Mouse (Mus musculus): ENCODE results near the gene Nudt3. TPM values are rescaled to one million over a fixed set of nuclear protein-coding genes. Genes with fewer than 3 reads are reported as not detected.
"Not testable (repeated sequence)": the region's sequence is repeated elsewhere in the genome, so short reads cannot be mapped to it uniquely, and the experiment has no call there.

Gene Nudt3
- total RNA-seq (2017): 74.6 to 166 TPM (median 113 TPM) in 3 replicates

- peak; percentile 77 for ATAC-seq (replicated peaks; ENCODE audit: insufficient number of reproducible peaks, low FRiP score, low TSS enrichment, poor library complexity, severe bottlenecking)
These were observed at the start of gene Nudt3 for GRCm38 (mm10) chr17:27623360-27624326. Nudt3 (minus strand) TSS chr17:27623495.

- no peak for ATAC-seq (replicated peaks; ENCODE audit: insufficient number of reproducible peaks, low FRiP score, low TSS enrichment, poor library complexity, severe bottlenecking)
These were observed 48.4 kb upstream of the Nudt3 start for GRCm38 (mm10) chr17:27671720-27672119.

GRCm38 (mm10) chr17:27658767-27659166, 35.5 kb upstream of the Nudt3 start:
- no peak for ATAC-seq (replicated peaks; ENCODE audit: insufficient number of reproducible peaks, low FRiP score, low TSS enrichment, poor library complexity, severe bottlenecking)

- ATAC-seq (replicated peaks; ENCODE audit: insufficient number of reproducible peaks, low FRiP score, low TSS enrichment, poor library complexity, severe bottlenecking): no peak
These were observed 33.8 kb upstream of the Nudt3 start for GRCm38 (mm10) chr17:27657123-27657522.

- no peak for ATAC-seq (replicated peaks; ENCODE audit: insufficient number of reproducible peaks, low FRiP score, low TSS enrichment, poor library complexity, severe bottlenecking)
These were observed 33.1 kb upstream of the Nudt3 start for GRCm38 (mm10) chr17:27656414-27656813.

DNA sequence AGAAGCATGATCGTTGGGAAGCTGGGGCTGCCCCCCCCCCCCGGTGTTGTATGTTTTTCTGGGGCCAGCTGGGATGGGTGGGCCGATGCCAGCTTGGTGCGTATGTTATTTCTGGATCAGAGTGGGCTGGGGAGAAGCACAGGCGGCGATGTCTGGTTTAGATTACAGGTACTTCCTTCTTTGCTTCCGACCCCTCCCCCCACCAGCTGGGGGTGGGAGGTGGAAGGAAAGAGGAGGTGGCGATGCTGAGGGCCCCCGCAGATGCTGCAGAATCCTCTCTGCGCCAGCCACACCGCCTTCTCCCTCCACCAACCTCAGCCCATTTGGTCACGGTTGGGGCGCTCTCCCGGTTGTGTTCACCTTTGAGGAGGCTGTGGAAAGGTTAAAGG, 32.7 kb upstream of the Nudt3 start:
- ATAC-seq (replicated peaks; ENCODE audit: insufficient number of reproducible peaks, low FRiP score, low TSS enrichment, poor library complexity, severe bottlenecking): no peak

DNA sequence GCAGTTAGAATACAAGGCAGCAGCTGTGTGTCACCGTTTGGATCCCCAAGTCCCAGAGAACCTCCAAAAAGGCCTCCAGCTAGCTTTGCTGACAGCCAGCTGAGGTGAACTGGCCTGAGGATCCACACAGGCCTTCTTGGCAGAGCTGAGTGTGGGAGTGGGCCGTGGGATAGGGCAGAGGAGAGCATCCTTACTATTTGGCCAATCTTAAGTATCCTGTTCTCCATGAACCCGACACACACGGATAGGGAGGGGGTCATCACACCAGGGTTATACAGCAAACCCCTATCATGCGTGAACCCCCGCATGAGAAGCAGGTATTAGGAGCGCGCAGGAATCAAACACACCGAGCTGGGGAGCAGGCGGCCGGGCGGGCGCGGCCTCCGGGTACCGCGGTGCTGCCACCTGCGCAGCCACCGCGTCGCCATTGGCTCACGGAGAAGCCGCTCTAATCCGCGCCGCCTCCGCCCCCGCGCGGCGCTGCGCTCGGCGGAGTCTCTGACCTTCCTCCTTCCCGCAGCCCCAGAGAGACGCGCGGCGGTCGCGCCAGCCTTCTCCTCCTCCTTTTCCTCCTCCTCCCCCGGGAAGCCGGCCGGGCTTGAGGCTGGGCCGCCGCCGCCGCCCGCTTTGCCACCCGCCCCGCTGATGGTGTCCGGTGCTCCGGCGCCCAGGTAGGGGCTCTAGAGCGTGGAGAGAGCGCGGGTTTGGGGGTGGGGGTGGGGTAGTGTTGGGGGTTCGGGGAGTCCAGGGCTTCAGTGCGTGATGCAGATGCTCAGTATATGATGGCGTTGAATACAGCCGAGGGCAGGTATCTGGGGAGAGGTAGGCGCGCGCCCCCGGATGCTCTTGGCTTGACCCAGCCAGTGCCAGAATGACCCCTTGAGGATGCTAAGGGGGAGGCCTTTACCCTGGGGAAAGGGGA, 32.1 kb upstream of the Nudt3 start, which contains the start of gene Pacsin1:
Gene Pacsin1, plus strand, starts transcription at position 421 of the 922 bp plus-strand sequence.
- ATAC-seq (replicated peaks; ENCODE audit: insufficient number of reproducible peaks, low FRiP score, low TSS enrichment, poor library complexity, severe bottlenecking): no peak

GRCm38 (mm10) chr17:27653253-27653959, 30.1 kb upstream of the Nudt3 start:
- no peak for ATAC-seq (replicated peaks; ENCODE audit: insufficient number of reproducible peaks, low FRiP score, low TSS enrichment, poor library complexity, severe bottlenecking)

DNA sequence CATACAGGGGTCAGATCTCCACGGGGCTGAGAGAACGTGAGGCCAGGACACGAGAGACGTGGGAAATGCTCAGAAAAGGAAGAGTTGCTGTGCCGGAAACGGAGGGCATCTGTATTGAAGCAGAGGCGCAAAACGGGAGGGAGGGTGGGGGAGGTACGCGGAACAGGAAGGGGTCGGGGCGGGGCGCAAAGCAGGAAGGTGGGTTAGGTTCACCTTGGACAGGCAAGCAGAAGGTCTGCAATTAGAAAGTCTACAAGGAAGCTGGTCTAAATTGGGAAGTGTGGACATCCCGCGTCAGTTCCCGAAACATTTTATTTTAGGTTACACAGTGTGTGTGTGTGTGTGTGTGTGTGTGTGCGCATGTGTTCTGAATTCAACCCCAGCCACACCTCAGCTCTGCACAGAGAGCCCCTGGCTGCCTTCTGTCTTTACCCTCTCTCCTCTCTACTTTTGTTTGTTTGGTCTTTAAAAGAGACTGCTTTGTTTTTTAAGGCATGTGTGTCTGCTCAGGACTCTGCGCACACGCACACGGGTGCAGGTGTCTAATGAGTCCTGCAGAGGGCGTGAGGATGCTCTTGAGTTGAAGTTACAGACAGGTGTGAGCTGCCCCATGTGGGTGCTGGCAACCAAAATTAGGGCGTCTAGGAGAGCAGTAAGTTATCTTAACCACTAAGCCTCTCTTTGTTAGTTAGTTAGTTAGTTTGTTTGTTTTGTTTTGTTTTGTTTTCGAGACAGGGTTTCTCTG, 28.9 kb upstream of the Nudt3 start:
- ATAC-seq (replicated peaks; ENCODE audit: insufficient number of reproducible peaks, low FRiP score, low TSS enrichment, poor library complexity, severe bottlenecking): no peak

- no peak for ATAC-seq (replicated peaks; ENCODE audit: insufficient number of reproducible peaks, low FRiP score, low TSS enrichment, poor library complexity, severe bottlenecking)
These were observed 27.3 kb upstream of the Nudt3 start for GRCm38 (mm10) chr17:27650586-27650985.

GRCm38 (mm10) chr17:27650160-27650559, 26.9 kb upstream of the Nudt3 start:
- ATAC-seq (replicated peaks; ENCODE audit: insufficient number of reproducible peaks, low FRiP score, low TSS enrichment, poor library complexity, severe bottlenecking): peak; percentile 78

DNA sequence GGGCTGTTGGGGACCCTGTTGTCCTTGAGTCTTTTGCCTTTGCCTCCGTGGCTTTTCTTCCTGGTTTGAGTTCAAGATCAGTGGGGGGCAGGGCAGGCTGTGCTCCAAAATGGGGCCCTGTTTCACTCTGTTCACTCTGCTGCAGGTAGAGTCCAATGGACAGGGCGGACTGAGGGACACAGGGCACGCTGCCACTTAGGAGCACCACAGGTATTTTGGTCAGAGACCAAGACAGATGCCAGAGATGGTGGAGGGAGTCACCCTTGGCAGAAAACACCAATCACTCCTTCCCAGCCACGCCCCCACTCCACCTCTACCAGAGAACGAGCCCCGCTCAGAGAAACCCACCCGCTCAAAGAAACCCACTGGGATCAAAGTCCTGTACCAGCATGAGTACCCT, 22.5 kb upstream of the Nudt3 start:
- no peak for ATAC-seq (replicated peaks; ENCODE audit: insufficient number of reproducible peaks, low FRiP score, low TSS enrichment, poor library complexity, severe bottlenecking)

DNA sequence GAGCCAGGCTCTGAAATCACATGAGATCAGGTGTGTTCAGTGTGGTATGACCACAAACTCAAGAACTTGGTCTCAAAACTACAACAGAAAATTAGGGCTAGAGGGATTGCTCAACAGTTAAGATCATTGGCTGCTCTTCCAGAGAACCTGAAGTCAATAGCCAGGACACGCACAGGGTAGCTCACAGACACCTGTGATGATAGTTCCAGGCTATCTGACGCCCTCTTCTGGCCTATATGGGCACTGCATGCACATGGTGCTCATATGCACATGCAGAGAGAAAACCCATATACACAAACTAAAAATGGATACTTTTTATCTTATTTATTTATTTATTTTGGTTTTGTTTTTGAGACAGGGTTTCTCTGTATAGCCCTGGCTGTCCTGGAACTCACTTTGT, 21.3 kb upstream of the Nudt3 start:
- no peak for ATAC-seq (replicated peaks; ENCODE audit: insufficient number of reproducible peaks, low FRiP score, low TSS enrichment, poor library complexity, severe bottlenecking)

DNA sequence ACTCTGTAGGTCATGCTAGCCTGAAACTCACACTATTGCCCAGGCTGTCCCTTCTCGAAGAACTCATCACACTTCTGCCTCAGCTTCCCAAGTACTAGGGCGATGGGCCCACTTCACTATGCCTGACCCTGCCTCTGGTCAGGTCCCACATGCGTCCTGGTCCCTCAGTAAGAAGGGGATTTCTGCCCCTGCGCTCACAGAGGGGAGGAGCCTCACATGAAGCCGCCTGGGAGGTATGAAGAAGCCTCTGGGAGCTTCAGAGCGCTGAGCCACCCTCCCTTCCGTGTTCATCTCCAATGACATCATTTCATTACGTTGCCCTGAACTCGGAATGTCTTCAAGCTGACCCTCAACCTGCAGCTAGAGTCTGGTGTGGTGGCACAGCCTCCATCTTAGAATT, 20.5 kb upstream of the Nudt3 start:
- no peak for ATAC-seq (replicated peaks; ENCODE audit: insufficient number of reproducible peaks, low FRiP score, low TSS enrichment, poor library complexity, severe bottlenecking)

DNA sequence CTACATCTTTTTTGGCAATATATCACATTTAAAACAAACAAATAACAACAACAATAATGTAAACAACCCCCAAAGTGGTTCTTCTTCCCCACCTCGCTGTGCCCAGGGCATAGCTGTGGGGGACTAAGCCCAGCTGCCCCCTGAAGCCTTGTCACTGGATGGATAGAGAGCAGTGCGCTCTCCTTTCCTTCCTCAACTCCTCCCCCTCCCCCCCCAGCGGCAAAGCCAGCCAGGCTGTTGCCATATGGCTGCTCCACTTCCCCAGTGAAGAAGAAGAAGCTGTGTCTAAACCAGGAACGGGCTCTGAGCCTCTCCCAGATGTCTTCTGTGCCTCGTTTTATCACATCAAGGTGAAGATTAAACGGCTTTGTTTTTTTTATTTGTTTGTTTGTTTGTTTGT, 19.8 kb upstream of the Nudt3 start:
- no peak for ATAC-seq (replicated peaks; ENCODE audit: insufficient number of reproducible peaks, low FRiP score, low TSS enrichment, poor library complexity, severe bottlenecking)

- ATAC-seq (replicated peaks; ENCODE audit: insufficient number of reproducible peaks, low FRiP score, low TSS enrichment, poor library complexity, severe bottlenecking): no peak
These were observed 19.3 kb upstream of the Nudt3 start for GRCm38 (mm10) chr17:27642491-27643062.

GRCm38 (mm10) chr17:27639851-27640250, 16.6 kb upstream of the Nudt3 start:
- not testable (repeated sequence) for ATAC-seq (replicated peaks; ENCODE audit: insufficient number of reproducible peaks, low FRiP score, low TSS enrichment, poor library complexity, severe bottlenecking)

- ATAC-seq (replicated peaks; ENCODE audit: insufficient number of reproducible peaks, low FRiP score, low TSS enrichment, poor library complexity, severe bottlenecking): no peak
These were observed 15.6 kb upstream of the Nudt3 start for GRCm38 (mm10) chr17:27638921-27639332.

Data from monocyte, adult 5-6 weeks (primary cell).